Mouse (Mus musculus) olfactory bulb, adult 2 months (tissue): ENCODE results near the gene Olfr97.

Source experiments
- CTCF ChIP-seq: fragments of 200-500 bp; IDR thresholded peaks from 2 replicates; pipeline ENCODE4 v1.5.1; 2012; ENCODE audit warnings: low read depth, mild to moderate bottlenecking, low read length, moderate library complexity; ENCODE audit not compliant: insufficient read depth
- POLR2A ChIP-seq: fragments of 200-500 bp; IDR thresholded peaks from 2 replicates; pipeline ENCODE4 v1.6.1; 2012; ENCODE audit warnings: mild to moderate bottlenecking, low read depth, low read length, moderate library complexity; ENCODE audit not compliant: insufficient read depth

- TF ChIP-seq CTCF (no peak), POLR2A (no peak)
Observed at GRCm38 (mm10) chr17:37213018-37213417, 24.1 kb downstream of the Olfr97 start, which contains the start of gene Olfr95.
